Mouse (Mus musculus) kidney, postnatal 0 days (tissue): Measurements from ENCODE around the gene Prr36. TPM values are rescaled to one million over a fixed set of nuclear protein-coding genes. Genes with fewer than 3 reads are reported as not detected.

ENCODE experiments used
- ATAC-seq: fragments of 200-750 bp; cut with Nextera tagmentation; replicated peaks from 2 replicates; pipeline ENCODE4 v1.8.0; 2017; ENCODE audit warnings: low read depth, moderate number of reproducible peaks, moderate TSS enrichment, moderate library complexity; ENCODE audit not compliant: low FRiP score
- DNase-seq: peaks from one replicate; pipeline ENCODE4 v3.0.0-alpha.2; 2016; ENCODE audit warnings: low spot score
- H3K27ac ChIP-seq: fragments of 300-500 bp; sonication (generic); 2 replicates; pipeline ENCODE4 v1.5.1; 2014; ENCODE audit warnings: mild to moderate bottlenecking
- H3K27me3 ChIP-seq: fragments of 300-500 bp; sonication (generic); 2 replicates; pipeline ENCODE4 v1.6.1; 2014; ENCODE audit warnings: low read length, mixed read lengths; ENCODE audit not compliant: insufficient read depth
- H3K36me3 ChIP-seq: fragments of 300-500 bp; sonication (generic); 2 replicates; pipeline ENCODE4 v1.6.1; 2014; ENCODE audit warnings: low read length, mixed read lengths; ENCODE audit not compliant: insufficient read depth
- H3K4me1 ChIP-seq: fragments of 300-500 bp; sonication (generic); replicated peaks from 2 replicates; pipeline ENCODE4 v1.6.1; 2014; ENCODE audit warnings: antibody characterized with exemption, low read length, mixed read lengths; ENCODE audit not compliant: insufficient read depth
- H3K4me2 ChIP-seq: fragments of 300-500 bp; sonication (generic); 2 replicates; pipeline ENCODE4 v1.6.1; 2014; ENCODE audit warnings: mild to moderate bottlenecking, low read length, moderate library complexity, mixed read lengths
- H3K4me3 ChIP-seq: fragments of 300-500 bp; sonication (generic); replicated peaks from 2 replicates; pipeline ENCODE4 v1.5.1; 2014; ENCODE audit warnings: low read depth, low read length
- H3K9ac ChIP-seq: fragments of 300-500 bp; sonication (generic); 2 replicates; pipeline ENCODE4 v1.6.1; 2014; ENCODE audit warnings: low read depth, low read length
- H3K9me3 ChIP-seq: fragments of 300-500 bp; sonication (generic); replicated peaks from 2 replicates; pipeline ENCODE4 v1.6.1; 2016; ENCODE audit warnings: low read length, inconsistent platforms, mixed read lengths
- CTCF ChIP-seq: IDR thresholded peaks from 2 replicates; pipeline ENCODE4 v1.5.1; 2016; ENCODE audit warnings: antibody characterized with exemption, low read depth, mild to moderate bottlenecking, moderate library complexity
- WGBS: fragments of 180-500 bp; shearing (Covaris S2); extraction: QIAGEN DNeasy Blood & Tissue Kit; methylation state at CpG from one replicate; pipeline ENCODE4 v1.1.7; 2014; 5-methylcytosine and 5-hydroxymethylcytosine counted together
- polyA plus RNA-seq: library from polyadenylated mRNA; unstranded; fragments of >200 nt; fragmentation: Nextera tagmentation; extraction: Ambion mirVana; gene quantifications from 2 replicates; pipeline ENCODE4 v1.2.1, GENCODE M21; 2015

Gene Prr36
- polyA plus RNA-seq, 1 experiment from 2014 or later: 2.8 TPM

GRCm38 (mm10) chr8:4207016-4207350, 10.3 kb downstream of the Prr36 start:
- no peak overlapping the region for H3K4me2 ChIP-seq
- WGBS: 67% methylated on average over 2 of the region's 2 CpGs
- H3K4me1 ChIP-seq: no peaks in the 10 kb centered on the region
- H3K9me3 ChIP-seq: no peaks in the 10 kb centered on the region
- DNase-seq (no peak), ATAC-seq (no peak)
- H3K4me3 ChIP-seq: no peak overlapping the region
- H3K27ac ChIP-seq: no peak overlapping the region
- TF ChIP-seq CTCF: no peak
- 0 out of 2 replicates have a peak, but pooled peaks cover 3% of the 10 kb centered on the region for H3K36me3 ChIP-seq
- H3K9ac ChIP-seq: no peak overlapping the region
- H3K27me3 ChIP-seq: no peaks in the 10 kb centered on the region

GRCm38 (mm10) chr8:4206182-4207015, 10.9 kb downstream of the Prr36 start:
- Histone ChIP-seq H3K27me3 (no peaks in the 10 kb centered on the region), H3K4me1 (no peaks in the 10 kb centered on the region), H3K27ac (no peak overlapping the region), H3K9ac (0 out of 2 replicates have a peak overlapping the region, but pooled peaks have one; percentile 8), H3K4me2 (peak overlapping the region; percentile 13; the same call in 1 of the 2 replicates), H3K4me3 (no peak overlapping the region), H3K36me3 (0 out of 2 replicates have a peak, but pooled peaks cover 3% of the 10 kb centered on the region), H3K9me3 (no peaks in the 10 kb centered on the region)
- DNase-seq: no peak
- WGBS: 19% methylated on average over 44 of the region's 44 CpGs
- ATAC-seq: 0 out of 2 replicates have a peak, but pooled peaks have one; percentile 26
- no peak for TF ChIP-seq CTCF

GRCm38 (mm10) chr8:4205246-4206123, 11.8 kb downstream of the Prr36 start:
- no peak overlapping the region for H3K4me3 ChIP-seq
- H3K9ac ChIP-seq: no peak overlapping the region
- 0 out of 2 replicates have a peak, but pooled peaks cover 3% of the 10 kb centered on the region for H3K36me3 ChIP-seq
- H3K4me2 ChIP-seq: peak overlapping the region; percentile 13; the same call in 1 of the 2 replicates
- H3K9me3 ChIP-seq: no peaks in the 10 kb centered on the region
- DNase-seq (no peak), ATAC-seq (peak; percentile 26; the same call in 1 of the 2 replicates)
- WGBS: 31% methylated on average over 38 of the region's 38 CpGs
- no peak overlapping the region for H3K27ac ChIP-seq
- H3K4me1 ChIP-seq: no peaks in the 10 kb centered on the region
- H3K27me3 ChIP-seq: no peaks in the 10 kb centered on the region
- peak; percentile 31; the same call in 1 of the 2 replicates for TF ChIP-seq CTCF

GRCm38 (mm10) chr8:4201321-4201720, 15.9 kb downstream of the Prr36 start:
- H3K36me3 ChIP-seq: no peaks in the 10 kb centered on the region
- no peak overlapping the region for H3K4me2 ChIP-seq
- no peak overlapping the region for H3K27ac ChIP-seq
- DNase-seq: no peak
- WGBS: 56% methylated on average over 2 of the region's 2 CpGs
- TF ChIP-seq CTCF: no peak
- no peak overlapping the region for H3K4me3 ChIP-seq
- no peaks in the 10 kb centered on the region for H3K9me3 ChIP-seq
- H3K27me3 ChIP-seq: no peaks in the 10 kb centered on the region
- H3K9ac ChIP-seq: no peak overlapping the region
- ATAC-seq: no peak
- no peaks in the 10 kb centered on the region for H3K4me1 ChIP-seq

- Histone ChIP-seq H3K9me3 (no peaks in the 10 kb centered on the region), H3K36me3 (0 out of 2 replicates have a peak, but pooled peaks cover 1% of the 10 kb centered on the region), H3K27me3 (no peaks in the 10 kb centered on the region), H3K4me1 (0 out of 2 replicates have a peak, but pooled peaks cover 8% of the 10 kb centered on the region), H3K9ac (no peak overlapping the region), H3K4me2 (0 out of 2 replicates have a peak overlapping the region, but pooled peaks have one; percentile 3), H3K27ac (no peak overlapping the region), H3K4me3 (no peak overlapping the region)
- WGBS: 40% methylated on average over 7 of the region's 7 CpGs
- TF ChIP-seq CTCF: no peak; the same call in 1 of the 2 replicates
- ATAC-seq (peak; percentile 78), DNase-seq (no peak)
These were observed 23.7 kb downstream of the Prr36 start for GRCm38 (mm10) chr8:4193588-4193894.
